Mouse (Mus musculus) thymus, adult 2 months (tissue): ENCODE measurements at regions not wholly inside any gene's neighbourhood (a gene's known extent, or its start where the extent isn't known, plus 50 kb on each side); places are given as distances from the start of the nearest gene placed in this dataset.

Experiments used
- DNase-seq: peaks from one replicate; pipeline ENCODE4 v3.0.0; 2021
- H3K27ac ChIP-seq: fragments of 200-500 bp; 2 replicates; pipeline ENCODE4 v1.5.1; 2012; ENCODE audit warnings: low read length, control low read depth; ENCODE audit not compliant: control insufficient read depth, insufficient read depth
- H3K27me3 ChIP-seq: fragments of 200-500 bp; 2 replicates; pipeline ENCODE4 v1.6.1; 2012; ENCODE audit warnings: mild to moderate bottlenecking, low read length, moderate library complexity, mixed read lengths; ENCODE audit not compliant: control insufficient read depth, insufficient read depth
- H3K36me3 ChIP-seq: fragments of 200-500 bp; 2 replicates; pipeline ENCODE4 v1.6.1; 2012; ENCODE audit warnings: mild to moderate bottlenecking, low read length, moderate library complexity; ENCODE audit not compliant: control insufficient read depth, insufficient read depth
- H3K4me1 ChIP-seq: fragments of 200-500 bp; replicated peaks from 2 replicates; pipeline ENCODE4 v1.6.1; 2012; ENCODE audit warnings: low read length; ENCODE audit not compliant: control insufficient read depth, insufficient read depth
- H3K4me3 ChIP-seq: fragments of 200-500 bp; 2 replicates; pipeline ENCODE4 v1.5.1; 2012; ENCODE audit warnings: mild to moderate bottlenecking, low read length, control low read depth, moderate library complexity; ENCODE audit not compliant: control insufficient read depth, insufficient read depth
- CTCF ChIP-seq: fragments of 200-500 bp; IDR thresholded peaks from 2 replicates; pipeline ENCODE4 v1.5.1; 2012; ENCODE audit warnings: mild to moderate bottlenecking, control low read depth, low read length, moderate library complexity, borderline replicate concordance; ENCODE audit not compliant: control insufficient read depth, poor library complexity, insufficient read depth; ENCODE audit errors: extremely low read depth
- POLR2A ChIP-seq: fragments of 200-500 bp; IDR thresholded peaks from 2 replicates; pipeline ENCODE4 v1.6.1; 2012; ENCODE audit warnings: mild to moderate bottlenecking, low read length, control low read depth, moderate library complexity; ENCODE audit not compliant: control insufficient read depth, poor library complexity, insufficient read depth; ENCODE audit errors: extremely low read depth
- WGBS: fragments of 180-500 bp; shearing (Covaris S2); methylation state at CpG from one replicate; pipeline ENCODE4 v1.1.7; 2018; 5-methylcytosine and 5-hydroxymethylcytosine counted together

DNA sequence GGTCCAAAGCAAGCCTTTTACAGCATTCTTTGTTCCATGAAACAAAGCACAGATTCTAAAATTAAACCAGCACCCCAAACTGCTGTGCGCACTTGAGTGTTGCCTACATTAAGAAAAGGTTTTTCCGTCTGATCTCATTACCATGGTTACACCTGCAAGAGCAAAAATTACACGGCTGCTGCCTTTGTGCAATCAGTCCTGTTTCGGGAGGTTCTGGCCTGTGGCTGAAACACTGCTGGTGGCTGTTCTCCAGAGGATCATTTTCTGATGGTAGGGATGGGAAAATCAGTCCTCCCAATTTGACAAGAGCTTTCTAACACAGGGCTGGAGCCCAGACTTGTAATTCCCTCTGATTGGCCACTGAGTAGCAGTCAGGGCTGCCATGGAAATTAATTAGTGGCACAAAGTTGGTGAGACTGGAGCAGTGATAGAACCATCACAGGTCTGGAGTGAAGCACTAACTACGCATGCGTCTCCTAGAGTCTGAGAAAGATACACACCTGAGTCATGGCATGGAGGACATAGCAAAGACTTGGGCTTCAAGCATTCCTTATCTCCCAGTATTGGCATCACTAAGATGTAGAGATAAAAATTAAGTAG is 114.8 kb upstream of the Fam49a start:
- no peaks in the 10 kb centered on the region for H3K36me3 ChIP-seq
- no peak overlapping the region for H3K27ac ChIP-seq
- TF ChIP-seq CTCF (no peak), POLR2A (no peak)
- no peak for DNase-seq
- no peaks in the 10 kb centered on the region for H3K27me3 ChIP-seq
- no peak overlapping the region for H3K4me3 ChIP-seq
- 94% methylated on average over 6 of the region's 6 CpGs for WGBS
- H3K4me1 ChIP-seq: no peaks in the 10 kb centered on the region

DNA sequence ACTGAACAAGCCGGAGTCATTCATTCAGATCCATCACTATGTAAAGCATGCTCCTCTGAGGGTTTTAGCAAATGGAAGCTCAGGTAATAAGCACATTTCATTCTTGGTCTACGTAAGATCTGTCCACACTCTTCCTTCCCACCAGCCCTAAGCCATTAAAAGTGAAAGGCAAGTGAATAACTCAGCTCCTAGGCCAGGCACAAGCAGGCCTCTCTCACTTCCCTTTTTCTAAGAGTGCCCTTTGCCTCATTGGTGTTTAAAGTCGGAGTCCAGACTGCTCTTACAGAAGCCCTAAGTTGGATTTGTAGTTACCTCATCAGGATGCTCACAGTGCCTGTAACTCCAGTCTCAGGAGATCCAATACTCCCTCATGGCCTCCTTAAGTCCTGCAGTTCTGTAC is 114.1 kb upstream of the Fam49a start:
- no peaks in the 10 kb centered on the region for H3K36me3 ChIP-seq
- H3K4me1 ChIP-seq: no peaks in the 10 kb centered on the region
- no peak for DNase-seq
- H3K27ac ChIP-seq: no peak overlapping the region
- TF ChIP-seq POLR2A (no peak), CTCF (no peak)
- no peak overlapping the region for H3K4me3 ChIP-seq
- WGBS: 46% methylated on average over 3 of the region's 3 CpGs
- no peaks in the 10 kb centered on the region for H3K27me3 ChIP-seq

DNA sequence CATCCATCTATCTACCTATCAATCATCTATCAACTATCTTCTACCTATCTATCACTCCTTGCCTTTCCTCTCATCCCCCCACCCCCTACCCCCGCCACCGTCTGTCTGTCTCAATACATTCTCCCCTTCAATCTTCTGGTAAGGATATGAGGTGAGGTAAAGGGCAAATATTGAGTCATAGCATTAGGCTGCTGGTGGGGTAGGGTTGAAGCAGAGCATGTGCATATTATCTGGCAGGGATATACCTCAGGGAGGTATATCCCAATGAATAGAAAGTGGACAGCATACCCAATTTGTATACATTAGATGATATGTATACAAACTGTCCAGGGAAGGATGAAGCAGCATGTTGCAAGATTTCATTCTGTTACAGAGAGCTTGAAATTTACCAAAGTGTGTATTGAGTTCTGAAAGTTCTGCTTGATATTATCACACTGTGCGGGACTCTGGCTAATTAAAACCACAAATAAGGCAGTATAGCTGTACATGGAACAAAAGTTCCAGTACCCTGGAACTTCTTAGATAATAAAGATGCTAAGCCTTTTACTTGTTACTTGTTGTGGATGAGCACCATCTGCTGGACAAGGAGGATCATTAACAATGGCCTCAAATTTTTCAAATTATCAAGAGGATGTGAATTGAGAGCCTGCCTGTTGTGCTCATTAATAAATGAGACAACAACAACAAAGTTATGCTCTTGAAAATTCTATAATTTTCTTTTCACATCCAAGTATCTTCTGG is 113.1 kb upstream of the Fam49a start:
- no peak for DNase-seq
- Histone ChIP-seq H3K4me3 (no peak overlapping the region), H3K4me1 (no peaks in the 10 kb centered on the region), H3K36me3 (no peaks in the 10 kb centered on the region), H3K27ac (no peak overlapping the region), H3K27me3 (no peaks in the 10 kb centered on the region)
- TF ChIP-seq CTCF (no peak), POLR2A (no peak)
- WGBS: 71% methylated on average over 3 of the region's 3 CpGs

DNA sequence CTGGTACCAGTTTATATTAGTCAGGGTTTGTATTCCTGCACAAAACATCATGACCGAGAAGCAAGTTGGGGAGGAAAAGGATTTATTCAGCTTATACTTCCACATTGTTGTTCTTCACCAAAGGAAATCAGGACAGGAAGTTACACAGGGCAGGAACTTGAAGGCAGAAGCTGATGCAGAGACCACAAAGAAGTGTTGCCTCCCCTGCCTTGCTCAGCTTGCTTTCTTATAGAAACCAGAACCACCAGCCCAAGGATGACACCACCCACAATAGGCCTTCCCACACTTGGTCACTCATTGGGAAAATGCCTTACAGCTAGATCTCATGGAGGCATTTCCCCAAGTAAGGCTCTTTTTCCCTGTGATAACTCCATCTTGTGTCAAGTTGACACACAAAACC is 97.5 kb upstream of the Fam49a start:
- TF ChIP-seq POLR2A (no peak), CTCF (no peak)
- no peak overlapping the region for H3K4me3 ChIP-seq
- H3K27ac ChIP-seq: no peak overlapping the region
- H3K4me1 ChIP-seq: no peaks in the 10 kb centered on the region
- H3K36me3 ChIP-seq: no peaks in the 10 kb centered on the region
- H3K27me3 ChIP-seq: no peaks in the 10 kb centered on the region
- WGBS: 9% methylated on average over 1 of the region's 1 CpGs
- no peak for DNase-seq

DNA sequence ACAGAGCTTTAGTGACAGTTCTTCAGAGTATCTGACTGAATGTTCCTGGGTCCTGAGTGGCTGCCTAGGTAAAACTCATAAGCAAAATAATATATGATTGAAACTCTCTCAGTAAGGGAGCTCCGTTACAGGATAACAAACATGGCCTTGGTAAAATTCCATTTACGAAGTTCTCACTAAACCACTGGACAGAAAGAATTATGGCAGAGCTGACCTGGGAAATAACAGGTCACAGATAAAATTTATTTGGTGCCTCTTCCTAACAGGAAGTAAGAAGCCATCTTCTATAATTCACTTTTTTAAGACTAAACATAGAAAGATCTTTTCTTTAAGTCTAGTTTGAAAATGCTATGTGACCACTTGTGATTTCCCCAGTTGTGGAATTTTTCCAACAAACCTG is 91.4 kb upstream of the Fam49a start:
- TF ChIP-seq POLR2A: no peak
- no peak for TF ChIP-seq CTCF
- no peak overlapping the region for H3K27ac ChIP-seq
- H3K27me3 ChIP-seq: no peaks in the 10 kb centered on the region
- no peak for DNase-seq
- 96% methylated on average over 2 of the region's 2 CpGs for WGBS
- 0 out of 2 replicates have a peak, but pooled peaks cover 2% of the 10 kb centered on the region for H3K4me1 ChIP-seq
- H3K36me3 ChIP-seq: no peaks in the 10 kb centered on the region
- no peak overlapping the region for H3K4me3 ChIP-seq

DNA sequence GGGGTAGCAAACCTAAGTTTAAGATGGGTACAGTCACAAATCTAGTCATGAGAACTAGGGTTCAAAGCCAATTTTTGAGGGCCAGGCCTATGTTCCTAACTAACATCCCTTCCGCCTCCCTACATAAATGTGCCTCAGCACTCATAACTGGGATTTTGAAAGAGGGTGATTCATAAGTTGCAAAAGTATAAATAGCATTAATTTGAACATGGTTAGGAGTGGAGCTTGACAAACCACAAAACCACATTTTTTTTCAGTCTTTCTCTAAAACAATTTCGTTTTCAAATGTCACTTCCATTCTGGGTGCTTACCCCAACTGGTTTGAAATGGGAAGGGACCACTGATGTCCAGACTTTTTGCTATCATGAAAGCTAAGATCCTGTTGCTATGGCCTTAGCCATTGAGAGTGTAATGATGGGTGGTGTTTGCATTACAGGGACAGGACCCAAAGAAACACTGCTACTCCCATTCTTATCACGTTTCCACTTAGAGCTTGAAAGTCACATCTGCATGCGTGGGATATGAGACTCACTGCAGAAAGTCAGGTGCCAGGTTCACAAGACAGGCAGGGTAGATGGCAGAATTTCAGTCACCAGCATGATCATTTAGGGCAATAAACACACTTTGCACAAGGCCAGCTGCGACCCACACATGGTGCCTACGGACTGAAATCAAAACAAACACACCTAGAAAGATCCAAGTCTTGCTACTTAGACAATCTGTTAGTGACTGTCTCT is 89.7 kb upstream of the Fam49a start:
- DNase-seq: no peak
- TF ChIP-seq CTCF (no peak), POLR2A (no peak)
- no peaks in the 10 kb centered on the region for H3K36me3 ChIP-seq
- 33% methylated on average over 6 of the region's 6 CpGs for WGBS
- H3K27ac ChIP-seq: no peak overlapping the region
- H3K4me1 ChIP-seq: peaks cover 7% of the 10 kb centered on the region; the same call in 1 of the 2 replicates
- H3K27me3 ChIP-seq: no peaks in the 10 kb centered on the region
- H3K4me3 ChIP-seq: no peak overlapping the region
